Mouse (Mus musculus) right cerebral cortex, postnatal 4 days (tissue): ENCODE measurements at regions not wholly inside any gene's neighbourhood (a gene's known extent, or its start where the extent isn't known, plus 50 kb on each side); places are given as distances from the start of the nearest gene placed in this dataset.

Source experiments
- DNase-seq: peaks from one replicate; pipeline ENCODE4 v3.0.0-alpha.2; 2022

DNA sequence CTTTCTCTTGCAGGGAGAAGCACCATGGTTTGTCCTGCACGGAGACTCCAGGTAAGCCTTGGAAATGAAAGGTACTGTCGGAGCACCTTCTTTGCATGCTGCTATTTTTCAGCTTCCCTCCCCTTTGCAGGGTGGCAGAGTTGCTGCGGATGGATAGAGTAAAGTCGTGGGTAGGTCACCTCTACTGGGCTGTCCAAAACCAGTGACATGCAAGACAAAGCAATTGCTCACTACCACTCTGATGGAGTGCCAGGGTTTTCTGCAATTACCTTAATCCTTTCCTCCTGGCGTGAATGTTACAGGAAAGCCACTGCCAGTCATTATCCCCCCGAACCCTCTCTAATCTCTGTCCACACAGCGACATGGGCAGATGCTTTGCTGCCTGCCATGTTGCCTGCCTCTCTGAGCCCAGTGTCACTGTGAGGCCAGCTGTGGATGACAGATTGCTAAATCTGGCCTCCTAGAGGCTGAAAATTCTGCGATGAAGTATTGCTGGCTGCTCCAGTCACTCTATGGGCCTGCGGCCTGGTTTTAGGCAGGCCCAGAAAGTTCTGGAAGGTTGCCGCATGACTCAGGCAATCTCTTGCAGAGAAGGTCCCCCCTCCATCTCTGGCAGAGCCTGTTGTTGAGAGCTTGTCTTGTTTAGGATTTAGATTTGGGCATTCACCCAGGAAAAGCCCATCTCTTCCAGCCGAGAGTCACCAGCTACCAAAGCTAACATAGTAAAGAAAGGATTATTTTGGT, 54.1 kb upstream of the Sod3 start:
- peak; percentile 16 for DNase-seq

- no peak for DNase-seq
Observed at GRCm38 (mm10) chr5:52296303-52296702, 67.3 kb upstream of the Sod3 start.

DNA sequence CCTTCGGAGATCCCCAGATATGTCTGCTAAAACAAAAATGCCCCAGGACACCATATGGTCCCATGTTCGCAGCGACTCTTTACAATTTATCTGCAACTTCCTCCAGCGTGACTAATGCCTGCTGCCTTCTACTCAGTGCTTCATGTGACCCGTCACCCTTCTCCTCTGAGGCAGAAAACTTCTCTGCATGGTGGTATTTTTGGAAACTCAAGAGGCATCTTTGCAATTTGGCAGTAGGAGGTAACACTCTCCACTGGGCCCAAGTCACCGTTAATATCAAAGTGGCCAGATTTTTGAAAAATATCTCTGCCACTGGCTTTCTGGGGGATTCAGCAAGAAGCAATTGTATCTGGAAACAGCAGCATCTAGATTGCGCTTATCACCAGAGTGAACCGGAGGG, 69.1 kb upstream of the Sod3 start:
- DNase-seq: no peak

- no peak for DNase-seq
Observed at GRCm38 (mm10) chr5:52288319-52288718, 75.3 kb upstream of the Sod3 start.

DNA sequence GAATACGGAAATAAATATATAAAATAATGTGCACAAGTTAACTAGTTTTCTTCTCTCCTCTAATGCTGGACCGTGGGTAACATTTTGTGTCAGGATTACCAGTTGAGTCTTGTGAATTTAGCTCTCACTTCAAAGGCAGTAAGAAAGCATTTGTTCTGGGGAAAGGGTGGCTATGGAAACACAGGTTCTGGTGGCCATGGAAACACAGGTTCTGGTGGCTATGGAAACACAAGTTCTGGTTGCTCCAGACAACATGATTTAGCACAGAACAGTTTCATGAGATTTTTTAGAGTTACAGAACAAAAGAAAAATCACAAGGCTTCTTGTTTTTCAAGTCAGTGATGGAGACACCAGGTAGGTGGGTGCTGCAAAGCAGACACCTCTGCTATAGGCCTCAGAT, 82.7 kb upstream of the Sod3 start:
- no peak for DNase-seq

DNA sequence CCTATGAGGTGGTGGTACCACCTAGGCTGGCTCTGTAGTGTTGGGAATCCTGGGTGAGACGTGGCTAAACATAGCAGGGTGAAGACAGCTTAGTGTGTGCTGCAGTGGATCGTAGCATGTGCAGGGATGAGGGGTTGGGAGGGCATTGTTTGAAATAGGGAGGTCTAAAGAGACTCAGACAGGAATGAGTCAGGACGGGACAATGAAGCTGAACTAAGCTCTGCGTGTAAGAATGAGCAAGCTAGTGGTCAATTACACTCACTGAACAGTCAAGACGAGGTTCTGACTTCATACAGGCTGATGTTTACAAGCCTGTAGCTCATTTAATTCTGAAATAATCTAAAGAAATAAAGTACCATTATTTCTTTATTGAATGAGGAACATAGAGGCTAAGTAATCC, 85.5 kb upstream of the Sod3 start:
- DNase-seq: no peak

DNA sequence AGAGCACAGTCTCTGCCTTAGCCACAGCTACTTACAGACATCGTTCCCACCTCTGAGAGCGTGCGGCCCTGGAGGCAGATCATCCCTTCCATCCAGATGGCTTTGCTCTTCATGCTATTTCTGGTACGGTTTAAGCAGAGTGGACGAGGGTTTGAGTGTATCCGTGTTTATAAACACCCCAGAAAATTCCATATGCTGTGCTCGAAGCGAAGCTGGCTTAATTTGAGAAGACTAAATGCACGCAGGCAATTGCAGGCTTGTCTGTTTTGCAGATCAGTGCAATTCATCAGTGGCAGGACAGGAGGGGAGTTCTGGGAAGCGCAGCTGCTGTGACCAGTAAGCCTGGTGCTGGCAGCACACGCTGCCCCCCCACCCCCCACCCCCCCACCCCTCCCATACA, 72.9 kb upstream of the Dhx15 start:
- peak; percentile 21 for DNase-seq

DNA sequence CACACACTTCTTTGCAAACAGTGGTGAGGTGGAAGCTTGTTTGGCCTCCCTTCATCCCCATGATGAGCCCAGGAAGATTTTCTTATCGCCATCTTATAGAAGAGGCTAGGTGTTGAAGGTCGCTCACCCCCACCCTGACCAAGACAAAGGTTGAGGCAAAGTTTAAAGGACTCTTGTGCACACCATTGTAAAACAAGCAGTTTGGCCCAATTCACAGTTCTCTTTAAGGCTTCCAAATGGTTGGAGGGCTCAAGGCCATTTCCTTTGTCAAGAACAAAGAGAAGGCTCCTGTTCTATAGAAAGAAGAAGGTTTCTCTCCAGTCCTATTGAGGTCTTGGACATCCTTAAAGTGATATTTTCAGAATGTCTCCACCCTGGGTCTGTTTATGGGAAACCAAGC, 67.8 kb upstream of the Dhx15 start:
- DNase-seq: no peak

GRCm38 (mm10) chr5:52254602-52255071, 64.3 kb upstream of the Dhx15 start:
- no peak for DNase-seq

- no peak for DNase-seq
Observed at GRCm38 (mm10) chr5:52249804-52250203, 59.5 kb upstream of the Dhx15 start.

- no peak for DNase-seq
Observed at GRCm38 (mm10) chr5:52243931-52244330, 53.6 kb upstream of the Dhx15 start.

DNA sequence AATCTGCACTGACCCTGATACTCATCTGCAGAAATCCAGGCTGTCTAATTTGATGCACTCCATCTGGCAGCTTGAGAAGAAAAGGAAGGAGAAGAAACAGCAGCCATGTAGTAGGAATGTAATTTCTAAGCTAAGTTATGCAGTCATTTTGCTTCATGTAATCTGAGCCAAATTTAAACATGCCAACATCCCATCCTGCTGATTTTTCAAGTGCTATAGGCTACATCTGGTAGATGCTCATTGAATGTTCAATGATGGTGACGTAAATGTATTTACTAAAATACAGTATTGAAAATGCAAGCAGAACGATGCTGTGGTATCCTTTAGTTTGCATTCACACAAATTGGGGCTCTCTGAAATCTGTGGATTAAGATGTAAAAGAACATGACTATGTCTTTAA, 52.1 kb upstream of the Dhx15 start:
- DNase-seq: no peak

DNA sequence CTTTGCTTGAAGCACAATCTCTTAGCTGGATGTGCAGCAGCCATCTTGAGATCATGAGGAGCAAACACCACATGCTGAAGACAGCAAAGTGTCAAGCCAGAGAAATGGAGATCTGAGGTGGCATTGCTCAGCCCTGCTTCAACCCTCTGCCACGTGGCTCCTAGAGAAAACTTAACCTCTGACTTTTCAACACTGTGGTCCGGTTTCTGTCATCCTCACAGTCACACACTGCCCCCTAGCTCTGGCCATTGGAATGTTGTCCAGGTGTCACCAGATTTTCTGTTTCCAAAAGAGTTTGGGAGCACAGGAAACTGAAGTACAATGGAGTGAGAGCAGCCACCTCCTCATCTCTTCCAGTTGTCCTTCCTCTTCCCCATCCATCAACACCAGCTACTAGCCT, 50.2 kb upstream of the Dhx15 start:
- no peak for DNase-seq
